Mouse (Mus musculus) limb, embryonic 11.5 days (tissue): ENCODE data around the gene Tex13c2. TPM values are rescaled to one million over a fixed set of nuclear protein-coding genes. Genes with fewer than 3 reads are reported as not detected.

ENCODE experiments used
- ATAC-seq: fragments of 200-750 bp; cut with Nextera tagmentation; 2 replicates; pipeline ENCODE4 v1.8.0; 2017; ENCODE audit warnings: low read depth; ENCODE audit not compliant: insufficient number of reproducible peaks, low FRiP score, low TSS enrichment
- DNase-seq: peaks from one replicate; pipeline ENCODE4 v3.0.0-alpha.2; 2015; ENCODE audit warnings: low spot score
- H3K27ac ChIP-seq: fragments of 300-500 bp; sonication (generic); replicated peaks from 2 replicates; pipeline ENCODE4 v1.5.1; 2014; ENCODE audit warnings: low read depth, mild to moderate bottlenecking, low read length
- H3K27me3 ChIP-seq: fragments of 300-500 bp; sonication (generic); 2 replicates; pipeline ENCODE4 v1.6.1; 2014; ENCODE audit warnings: mild to moderate bottlenecking, low read length, mixed read lengths; ENCODE audit not compliant: control insufficient read depth, insufficient read depth
- H3K36me3 ChIP-seq: fragments of 300-500 bp; sonication (generic); 2 replicates; pipeline ENCODE4 v1.6.1; 2014; ENCODE audit warnings: mild to moderate bottlenecking, low read length, moderate library complexity, mixed read lengths; ENCODE audit not compliant: control insufficient read depth, insufficient read depth
- H3K4me1 ChIP-seq: fragments of 300-500 bp; sonication (generic); 2 replicates; pipeline ENCODE4 v1.6.1; 2014; ENCODE audit warnings: low read length, mixed read lengths; ENCODE audit not compliant: control insufficient read depth, insufficient read depth
- H3K4me2 ChIP-seq: fragments of 300-500 bp; sonication (generic); 2 replicates; pipeline ENCODE4 v1.6.1; 2014; ENCODE audit warnings: low read depth, mild to moderate bottlenecking, moderate library complexity; ENCODE audit not compliant: severe bottlenecking
- H3K4me3 ChIP-seq: fragments of 300-500 bp; sonication (generic); 2 replicates; pipeline ENCODE4 v1.5.1; 2014; ENCODE audit warnings: low read depth, low read length
- H3K9ac ChIP-seq: fragments of 300-500 bp; sonication (generic); 2 replicates; pipeline ENCODE4 v1.6.1; 2014; ENCODE audit warnings: mild to moderate bottlenecking, low read length
- H3K9me3 ChIP-seq: fragments of 300-500 bp; sonication (generic); 2 replicates; pipeline ENCODE4 v1.6.1; 2016; ENCODE audit warnings: low read length; ENCODE audit not compliant: control insufficient read depth
- WGBS: fragments of 180-500 bp; shearing (Covaris S2); extraction: QIAGEN DNeasy Blood & Tissue Kit; methylation state at CpG from one replicate; pipeline ENCODE4 v1.1.7; 2014; 5-methylcytosine and 5-hydroxymethylcytosine counted together
- polyA plus RNA-seq: library from polyadenylated mRNA; unstranded; fragments of >200 nt; fragmentation: Nextera tagmentation; extraction: Ambion mirVana; gene quantifications from 2 replicates; pipeline ENCODE4 v1.2.1, GENCODE M21; 2014

The Tex13c2 gene
- polyA plus RNA-seq, result not detected in 2 replicates

- 89% methylated on average over 16 of the region's 16 CpGs for WGBS
- H3K9me3 ChIP-seq, result no peaks in the 10 kb centered on the region
- H3K4me1 ChIP-seq, result no peaks in the 10 kb centered on the region
- H3K27me3 ChIP-seq, result no peaks in the 10 kb centered on the region
- no peak within 1 kb of the TSS for H3K27ac ChIP-seq
- H3K36me3 ChIP-seq, result no peaks in the 10 kb centered on the region
- H3K9ac ChIP-seq, result no peak within 1 kb of the TSS
- H3K4me3 ChIP-seq, result no peak within 1 kb of the TSS
- H3K4me2 ChIP-seq, result no peak within 1 kb of the TSS
- DNase-seq (no peak), ATAC-seq (no peak)
Observed at GRCm38 (mm10) chrX:42489446-42489845, at the start of gene Tex13c2. Tex13c2 (plus strand) TSS chrX:42489691.

DNA sequence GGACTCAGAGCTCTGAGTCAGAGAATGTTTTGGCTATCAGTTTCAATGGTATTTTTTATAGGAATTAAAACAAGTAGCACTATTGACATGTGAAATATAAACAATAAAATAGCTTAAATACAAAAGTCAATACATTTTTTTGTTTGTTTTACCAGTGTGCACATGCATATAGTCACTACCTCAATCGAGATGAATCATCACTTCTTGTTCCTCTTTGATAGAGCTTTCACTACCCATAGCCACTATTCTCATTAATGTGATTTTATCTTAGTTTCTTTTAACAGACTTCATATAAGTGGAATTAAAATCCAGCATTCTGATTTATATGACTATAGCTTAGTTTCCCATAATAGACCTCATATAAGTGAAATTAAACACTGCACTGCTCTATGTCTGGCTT is 39.2 kb upstream of the Tex13c2 start:
- WGBS, result 77% methylated on average over 1 of the region's 1 CpGs

DNA sequence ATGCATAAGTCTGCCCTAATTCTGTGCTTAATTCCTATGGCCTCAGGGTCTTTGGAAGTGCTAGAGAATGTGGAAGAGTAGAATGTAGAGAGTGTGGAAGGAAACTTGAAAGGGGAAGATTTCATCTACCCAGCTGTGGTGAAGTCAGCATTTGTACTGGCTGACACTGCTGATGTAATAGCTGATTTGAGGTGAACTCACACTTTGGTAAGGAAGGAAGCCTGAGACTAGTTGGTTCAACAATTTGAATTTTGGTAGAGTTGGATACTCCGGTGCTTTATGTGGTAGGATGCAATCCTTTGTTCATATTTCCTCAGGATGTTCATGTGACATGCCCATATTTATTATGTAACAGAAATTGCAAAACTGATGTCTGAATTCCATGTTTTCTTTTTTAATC is 36.5 kb upstream of the Tex13c2 start:
- ATAC-seq (no peak), DNase-seq (no peak)
- WGBS, result 90% methylated on average over 1 of the region's 1 CpGs
- no peak overlapping the region for H3K4me2 ChIP-seq
- no peak overlapping the region for H3K9ac ChIP-seq
- no peaks in the 10 kb centered on the region for H3K27me3 ChIP-seq
- H3K9me3 ChIP-seq, result no peaks in the 10 kb centered on the region
- H3K4me3 ChIP-seq, result no peak overlapping the region
- no peaks in the 10 kb centered on the region for H3K36me3 ChIP-seq
- H3K4me1 ChIP-seq, result no peaks in the 10 kb centered on the region
- no peak overlapping the region for H3K27ac ChIP-seq

More for the DNA sequence above, 39.2 kb upstream of the Tex13c2 start:
- Histone ChIP-seq H3K36me3 (no peaks in the 10 kb centered on the region), H3K4me1 (no peaks in the 10 kb centered on the region), H3K4me3 (no peak overlapping the region), H3K27me3 (no peaks in the 10 kb centered on the region), H3K9me3 (no peaks in the 10 kb centered on the region), H3K9ac (no peak overlapping the region), H3K4me2 (no peak overlapping the region), H3K27ac (no peak overlapping the region)
- DNase-seq (no peak), ATAC-seq (no peak)

DNA sequence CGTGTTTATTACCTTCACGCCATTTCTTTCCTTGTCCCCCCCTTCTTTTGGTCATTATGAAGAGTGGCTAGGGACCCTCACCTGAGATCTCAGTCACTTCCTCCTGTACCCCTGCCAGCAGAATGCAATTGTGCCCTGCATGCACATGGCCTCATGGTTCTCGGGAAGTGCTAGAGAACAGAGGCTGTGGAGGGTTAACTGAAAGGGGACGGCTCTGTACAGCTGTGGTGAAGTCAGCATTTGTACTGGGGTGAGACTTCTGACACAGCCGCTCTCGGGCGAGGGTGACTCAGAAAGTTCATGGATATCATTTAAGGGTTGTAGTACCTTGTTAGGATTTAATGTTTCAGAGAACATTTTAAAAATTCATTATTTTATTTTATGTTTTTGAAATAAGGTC is 35.0 kb upstream of the Tex13c2 start:
- no peak overlapping the region for H3K9ac ChIP-seq
- H3K4me2 ChIP-seq, result no peak overlapping the region
- no peak overlapping the region for H3K4me3 ChIP-seq
- 72% methylated on average over 7 of the region's 7 CpGs for WGBS
- H3K27ac ChIP-seq, result no peak overlapping the region
- DNase-seq (no peak), ATAC-seq (no peak)
- H3K9me3 ChIP-seq, result no peaks in the 10 kb centered on the region
- H3K27me3 ChIP-seq, result no peaks in the 10 kb centered on the region
- H3K4me1 ChIP-seq, result no peaks in the 10 kb centered on the region
- no peaks in the 10 kb centered on the region for H3K36me3 ChIP-seq

GRCm38 (mm10) chrX:42490336-42490735 is 845 bp downstream of the Tex13c2 start:
- H3K4me2 ChIP-seq, result no peak overlapping the region
- ATAC-seq, result no peak
- no peak overlapping the region for H3K9ac ChIP-seq
- H3K27me3 ChIP-seq, result no peaks in the 10 kb centered on the region
- H3K9me3 ChIP-seq, result no peaks in the 10 kb centered on the region
- no peaks in the 10 kb centered on the region for H3K36me3 ChIP-seq
- H3K4me1 ChIP-seq, result no peaks in the 10 kb centered on the region
- H3K27ac ChIP-seq, result no peak overlapping the region
- no peak for DNase-seq
- WGBS, result 96% methylated on average over 8 of the region's 8 CpGs
- no peak overlapping the region for H3K4me3 ChIP-seq

DNA sequence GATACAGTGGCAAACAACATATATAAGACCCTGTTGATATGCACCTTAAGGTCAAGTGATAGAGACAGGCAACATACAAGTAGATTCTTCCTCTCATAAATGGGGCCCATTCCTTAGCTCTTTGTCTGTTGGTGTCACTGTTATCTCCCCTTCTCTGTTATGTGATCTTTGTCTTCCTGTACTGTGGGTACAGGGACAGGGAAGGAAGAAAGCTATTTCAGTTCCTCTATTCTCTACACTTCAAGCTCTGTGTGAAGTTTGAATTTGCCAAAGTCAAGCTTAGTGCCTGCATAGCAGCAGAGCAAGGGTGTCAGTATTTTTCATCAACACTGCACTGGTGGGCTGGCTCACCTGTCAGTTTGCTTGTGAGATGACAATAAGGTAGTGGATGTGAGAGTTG is 11.0 kb downstream of the Tex13c2 start:
- no peaks in the 10 kb centered on the region for H3K9me3 ChIP-seq
- H3K27me3 ChIP-seq, result no peaks in the 10 kb centered on the region
- no peak overlapping the region for H3K9ac ChIP-seq
- no peak overlapping the region for H3K4me2 ChIP-seq
- H3K36me3 ChIP-seq, result no peaks in the 10 kb centered on the region
- H3K4me3 ChIP-seq, result no peak overlapping the region
- no peak for DNase-seq
- ATAC-seq, result no peak
- H3K4me1 ChIP-seq, result no peaks in the 10 kb centered on the region
- no peak overlapping the region for H3K27ac ChIP-seq

DNA sequence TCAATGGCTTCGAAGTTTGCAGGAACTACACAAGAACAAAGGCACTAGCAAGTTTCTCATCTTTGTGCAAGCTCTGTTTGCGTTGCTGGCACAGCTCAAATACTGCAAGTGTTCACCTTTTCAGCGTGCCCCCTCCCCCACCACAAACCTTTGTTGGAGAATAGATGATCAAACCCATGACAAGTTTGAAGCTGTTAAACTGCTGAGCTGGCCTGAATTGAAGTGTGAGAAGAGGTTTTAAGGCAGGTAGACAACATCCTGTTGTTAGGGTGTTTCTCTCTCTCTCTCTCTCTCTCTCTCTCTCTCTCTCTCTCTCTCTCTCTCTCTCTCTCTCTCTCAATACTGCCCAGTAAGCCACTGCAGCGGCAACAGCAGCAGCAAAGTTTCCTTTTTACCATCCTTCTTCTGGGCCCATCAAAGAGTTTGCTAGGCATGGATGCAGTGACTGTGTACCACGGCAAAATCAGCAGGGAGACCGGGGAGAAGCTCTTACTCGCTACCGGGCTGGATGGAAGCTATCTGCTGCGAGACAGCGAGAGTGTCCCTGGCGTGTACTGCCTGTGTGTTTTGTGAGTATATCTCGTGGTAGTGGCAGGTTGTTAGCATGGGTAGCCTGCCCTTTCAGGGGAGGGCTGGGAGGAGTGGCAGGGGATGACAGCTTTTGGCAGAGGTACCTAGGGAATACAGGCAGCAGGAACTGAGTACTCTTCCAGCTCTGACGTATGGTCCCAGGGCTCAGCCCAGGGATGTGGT is 13.0 kb downstream of the Tex13c2 start, which contains the start of gene Sh2d1a:
TSS of gene Sh2d1a (plus strand) at position 163 of the 753 bp plus-strand sequence.
- H3K9ac ChIP-seq, result no peak within 1 kb of the TSS
- DNase-seq (no peak), ATAC-seq (no peak)
- H3K4me3 ChIP-seq, result no peak within 1 kb of the TSS
- H3K4me2 ChIP-seq, result no peak within 1 kb of the TSS
- no peaks in the 10 kb centered on the region for H3K36me3 ChIP-seq
- H3K9me3 ChIP-seq, result no peaks in the 10 kb centered on the region
- H3K27me3 ChIP-seq, result no peaks in the 10 kb centered on the region
- 86% methylated on average over 13 of the region's 13 CpGs for WGBS
- H3K27ac ChIP-seq, result no peak within 1 kb of the TSS
- H3K4me1 ChIP-seq, result no peaks in the 10 kb centered on the region

GRCm38 (mm10) chrX:42511105-42511504 is 21.6 kb downstream of the Tex13c2 start:
- Histone ChIP-seq H3K27ac (no peak overlapping the region), H3K9ac (no peak overlapping the region), H3K27me3 (no peaks in the 10 kb centered on the region), H3K36me3 (no peaks in the 10 kb centered on the region), H3K4me3 (no peak overlapping the region), H3K4me1 (no peaks in the 10 kb centered on the region), H3K4me2 (no peak overlapping the region), H3K9me3 (no peaks in the 10 kb centered on the region)
- WGBS, result 88% methylated on average over 2 of the region's 2 CpGs
- DNase-seq (no peak), ATAC-seq (no peak)

DNA sequence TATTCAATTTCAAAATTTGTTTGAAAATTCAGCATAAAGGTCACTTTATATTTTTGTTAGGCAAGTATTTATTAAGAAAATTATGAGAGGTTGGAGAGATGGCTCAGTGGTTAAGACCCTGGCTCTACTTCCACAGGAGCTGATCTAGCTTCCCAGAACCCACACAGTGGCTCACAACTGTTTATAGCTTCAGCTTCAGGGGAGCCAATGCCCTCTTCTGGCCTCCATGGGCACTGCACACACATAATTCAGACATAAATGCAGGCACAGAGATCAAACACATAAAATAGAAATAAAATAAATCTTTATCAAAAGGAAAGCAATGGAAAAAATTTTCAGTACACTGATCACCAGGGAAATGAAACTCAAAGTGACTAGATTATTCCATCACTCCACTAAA is 23.1 kb downstream of the Tex13c2 start:
- no peak overlapping the region for H3K4me3 ChIP-seq
- no peaks in the 10 kb centered on the region for H3K27me3 ChIP-seq

More for the DNA sequence above, 23.1 kb downstream of the Tex13c2 start:
- Histone ChIP-seq H3K36me3 (no peaks in the 10 kb centered on the region), H3K4me2 (no peak overlapping the region), H3K4me1 (no peaks in the 10 kb centered on the region), H3K27ac (no peak overlapping the region), H3K9ac (no peak overlapping the region), H3K9me3 (no peaks in the 10 kb centered on the region)
- DNase-seq (no peak), ATAC-seq (no peak)
